Mouse (Mus musculus): ENCODE data around the gene Slc27a5. TPM values are rescaled to one million over a fixed set of nuclear protein-coding genes. Genes with fewer than 3 reads are reported as not detected.

Gene Slc27a5
- polyA plus RNA-seq, 1 experiment from 2014 or later: 0.11 TPM

- Histone ChIP-seq H3K36me3 (ENCODE audit: insufficient read depth, low read length) (peaks cover 52% of the 10 kb centered on the region), H3K9ac (replicated peaks; ENCODE audit: low read length) (peak overlapping the region; percentile 98), H3K27ac (ENCODE audit: low read length) (peak overlapping the region; percentile 100; the same call in 1 of the 2 replicates), H3K4me2 (replicated peaks; ENCODE audit: low read depth, low read length) (peak overlapping the region; percentile 98), H3K4me3 (ENCODE audit: low read length) (peak overlapping the region; percentile 95), H3K9me3 (ENCODE audit: low read length) (no peaks in the 10 kb centered on the region), H3K4me1 (ENCODE audit: insufficient read depth, low read length) (peaks cover 15% of the 10 kb centered on the region), H3K27me3 (ENCODE audit: insufficient read depth, low read length) (no peaks in the 10 kb centered on the region)
- WGBS: 29% methylated on average over 4 of the region's 4 CpGs
- ATAC-seq (ENCODE audit: low FRiP score, low TSS enrichment): no peak
Measured at GRCm38 (mm10) chr7:13025511-13026112, 27.6 kb upstream of the Slc27a5 start.

GRCm38 (mm10) chr7:13024805-13025204 is 26.8 kb upstream of the Slc27a5 start:
- peak overlapping the region; percentile 100 for H3K27ac ChIP-seq (ENCODE audit: low read length)
- no peaks in the 10 kb centered on the region for H3K27me3 ChIP-seq (ENCODE audit: insufficient read depth, low read length)
- no peaks in the 10 kb centered on the region for H3K9me3 ChIP-seq (ENCODE audit: low read length)
- peaks cover 15% of the 10 kb centered on the region for H3K4me1 ChIP-seq (ENCODE audit: insufficient read depth, low read length)
- peak overlapping the region; percentile 98 for H3K9ac ChIP-seq (replicated peaks; ENCODE audit: low read length)
- H3K4me3 ChIP-seq (ENCODE audit: low read length): peak overlapping the region; percentile 95
- peak; percentile 62 for ATAC-seq (ENCODE audit: low FRiP score, low TSS enrichment)
- H3K4me2 ChIP-seq (replicated peaks; ENCODE audit: low read depth, low read length): peak overlapping the region; percentile 98
- WGBS: 0% methylated on average over 37 of the region's 44 CpGs
- peaks cover 44% of the 10 kb centered on the region for H3K36me3 ChIP-seq (ENCODE audit: insufficient read depth, low read length)

- no peaks in the 10 kb centered on the region for H3K27me3 ChIP-seq (ENCODE audit: insufficient read depth, low read length)
- H3K4me1 ChIP-seq (ENCODE audit: insufficient read depth, low read length): peaks cover 15% of the 10 kb centered on the region
- ATAC-seq (ENCODE audit: low FRiP score, low TSS enrichment): peak; percentile 87
- H3K9me3 ChIP-seq (ENCODE audit: low read length): no peaks in the 10 kb centered on the region
- H3K4me2 ChIP-seq (replicated peaks; ENCODE audit: low read depth, low read length): peak overlapping the region; percentile 98
- peak overlapping the region; percentile 95 for H3K4me3 ChIP-seq (ENCODE audit: low read length)
- peaks cover 37% of the 10 kb centered on the region for H3K36me3 ChIP-seq (ENCODE audit: insufficient read depth, low read length)
- peak overlapping the region; percentile 98 for H3K9ac ChIP-seq (replicated peaks; ENCODE audit: low read length)
- under 1% methylated on average over 56 of the region's 95 CpGs for WGBS
- H3K27ac ChIP-seq (ENCODE audit: low read length): peak overlapping the region; percentile 100
Measured at GRCm38 (mm10) chr7:13023928-13024731, 26.1 kb upstream of the Slc27a5 start.

- Histone ChIP-seq H3K4me3 (ENCODE audit: low read length) (peak overlapping the region; percentile 95), H3K4me2 (replicated peaks; ENCODE audit: low read depth, low read length) (peak overlapping the region; percentile 98), H3K4me1 (ENCODE audit: insufficient read depth, low read length) (peaks cover 15% of the 10 kb centered on the region), H3K9me3 (ENCODE audit: low read length) (no peaks in the 10 kb centered on the region), H3K27ac (ENCODE audit: low read length) (peak overlapping the region; percentile 100), H3K9ac (replicated peaks; ENCODE audit: low read length) (peak overlapping the region; percentile 98), H3K36me3 (ENCODE audit: insufficient read depth, low read length) (peaks cover 25% of the 10 kb centered on the region), H3K27me3 (ENCODE audit: insufficient read depth, low read length) (no peaks in the 10 kb centered on the region)
- WGBS: 3% methylated on average over 31 of the region's 31 CpGs
- peak; percentile 79 for ATAC-seq (ENCODE audit: low FRiP score, low TSS enrichment)
Measured at GRCm38 (mm10) chr7:13022773-13023535, 25.0 kb upstream of the Slc27a5 start.

- 90% methylated on average over 1 of the region's 1 CpGs for WGBS
Measured at GRCm38 (mm10) chr7:13015217-13015616, 17.2 kb upstream of the Slc27a5 start.

GRCm38 (mm10) chr7:13014275-13014839 is 16.4 kb upstream of the Slc27a5 start:
- Histone ChIP-seq H3K4me3 (ENCODE audit: low read length) (no peak overlapping the region), H3K27ac (ENCODE audit: low read length) (no peak overlapping the region), H3K9me3 (ENCODE audit: low read length) (no peaks in the 10 kb centered on the region), H3K27me3 (ENCODE audit: insufficient read depth, low read length) (no peaks in the 10 kb centered on the region), H3K4me1 (ENCODE audit: insufficient read depth, low read length) (peaks cover 6% of the 10 kb centered on the region; the same call in 1 of the 2 replicates), H3K9ac (replicated peaks; ENCODE audit: low read length) (no peak overlapping the region), H3K36me3 (ENCODE audit: insufficient read depth, low read length) (no peaks in the 10 kb centered on the region), H3K4me2 (replicated peaks; ENCODE audit: low read depth, low read length) (no peak overlapping the region)
- no peak for ATAC-seq (ENCODE audit: low FRiP score, low TSS enrichment)
- WGBS: 40% methylated on average over 6 of the region's 6 CpGs

More at GRCm38 (mm10) chr7:13015217-13015616, 17.2 kb upstream of the Slc27a5 start:
- Histone ChIP-seq H3K27me3 (ENCODE audit: insufficient read depth, low read length) (no peaks in the 10 kb centered on the region), H3K36me3 (ENCODE audit: insufficient read depth, low read length) (no peaks in the 10 kb centered on the region), H3K9me3 (ENCODE audit: low read length) (no peaks in the 10 kb centered on the region), H3K4me1 (ENCODE audit: insufficient read depth, low read length) (peaks cover 5% of the 10 kb centered on the region; the same call in 1 of the 2 replicates), H3K27ac (ENCODE audit: low read length) (no peak overlapping the region), H3K9ac (replicated peaks; ENCODE audit: low read length) (no peak overlapping the region), H3K4me3 (ENCODE audit: low read length) (no peak overlapping the region), H3K4me2 (replicated peaks; ENCODE audit: low read depth, low read length) (no peak overlapping the region)
- no peak for ATAC-seq (ENCODE audit: low FRiP score, low TSS enrichment)

GRCm38 (mm10) chr7:13013671-13014070 is 15.7 kb upstream of the Slc27a5 start:
- H3K27me3 ChIP-seq (ENCODE audit: insufficient read depth, low read length): no peaks in the 10 kb centered on the region
- H3K9ac ChIP-seq (replicated peaks; ENCODE audit: low read length): no peak overlapping the region
- H3K4me3 ChIP-seq (ENCODE audit: low read length): no peak overlapping the region
- H3K4me1 ChIP-seq (ENCODE audit: insufficient read depth, low read length): peaks cover 10% of the 10 kb centered on the region
- no peak overlapping the region for H3K4me2 ChIP-seq (replicated peaks; ENCODE audit: low read depth, low read length)
- ATAC-seq (ENCODE audit: low FRiP score, low TSS enrichment): no peak
- no peaks in the 10 kb centered on the region for H3K9me3 ChIP-seq (ENCODE audit: low read length)
- no peaks in the 10 kb centered on the region for H3K36me3 ChIP-seq (ENCODE audit: insufficient read depth, low read length)
- WGBS: 60% methylated on average over 4 of the region's 4 CpGs
- no peak overlapping the region for H3K27ac ChIP-seq (ENCODE audit: low read length)

GRCm38 (mm10) chr7:13010005-13010908 is 12.3 kb upstream of the Slc27a5 start, which contains the start of gene Zbtb45:
Zbtb45 (minus strand) TSS chr7:13010034.
- Histone ChIP-seq H3K4me3 (ENCODE audit: low read length) (peak within 1 kb of the TSS; percentile 77), H3K9ac (replicated peaks; ENCODE audit: low read length) (peak within 1 kb of the TSS; percentile 94), H3K36me3 (ENCODE audit: insufficient read depth, low read length) (peaks cover 23% of the 10 kb centered on the region), H3K4me2 (replicated peaks; ENCODE audit: low read depth, low read length) (peak within 1 kb of the TSS; percentile 66), H3K9me3 (ENCODE audit: low read length) (no peaks in the 10 kb centered on the region), H3K4me1 (ENCODE audit: insufficient read depth, low read length) (peaks cover 31% of the 10 kb centered on the region), H3K27ac (ENCODE audit: low read length) (peak within 1 kb of the TSS; percentile 99), H3K27me3 (ENCODE audit: insufficient read depth, low read length) (no peaks in the 10 kb centered on the region)
- ATAC-seq (ENCODE audit: low FRiP score, low TSS enrichment): no peak
- 12% methylated on average over 26 of the region's 26 CpGs for WGBS
